Mouse (Mus musculus) CD4-positive, CD25-positive, alpha-beta regulatory T cell, adult 9 weeks (primary cell): ENCODE data around the gene Thegl. TPM values are rescaled to one million over a fixed set of nuclear protein-coding genes. Genes with fewer than 3 reads are reported as not detected.

Experiments
- polyA plus RNA-seq: library from polyadenylated mRNA; unstranded; fragments of 100-300 nt; shearing (Covaris generic); gene quantifications from one replicate; pipeline ENCODE4 v1.2.1, GENCODE M21; 2017

The Thegl gene
- polyA plus RNA-seq = not detected

DNA sequence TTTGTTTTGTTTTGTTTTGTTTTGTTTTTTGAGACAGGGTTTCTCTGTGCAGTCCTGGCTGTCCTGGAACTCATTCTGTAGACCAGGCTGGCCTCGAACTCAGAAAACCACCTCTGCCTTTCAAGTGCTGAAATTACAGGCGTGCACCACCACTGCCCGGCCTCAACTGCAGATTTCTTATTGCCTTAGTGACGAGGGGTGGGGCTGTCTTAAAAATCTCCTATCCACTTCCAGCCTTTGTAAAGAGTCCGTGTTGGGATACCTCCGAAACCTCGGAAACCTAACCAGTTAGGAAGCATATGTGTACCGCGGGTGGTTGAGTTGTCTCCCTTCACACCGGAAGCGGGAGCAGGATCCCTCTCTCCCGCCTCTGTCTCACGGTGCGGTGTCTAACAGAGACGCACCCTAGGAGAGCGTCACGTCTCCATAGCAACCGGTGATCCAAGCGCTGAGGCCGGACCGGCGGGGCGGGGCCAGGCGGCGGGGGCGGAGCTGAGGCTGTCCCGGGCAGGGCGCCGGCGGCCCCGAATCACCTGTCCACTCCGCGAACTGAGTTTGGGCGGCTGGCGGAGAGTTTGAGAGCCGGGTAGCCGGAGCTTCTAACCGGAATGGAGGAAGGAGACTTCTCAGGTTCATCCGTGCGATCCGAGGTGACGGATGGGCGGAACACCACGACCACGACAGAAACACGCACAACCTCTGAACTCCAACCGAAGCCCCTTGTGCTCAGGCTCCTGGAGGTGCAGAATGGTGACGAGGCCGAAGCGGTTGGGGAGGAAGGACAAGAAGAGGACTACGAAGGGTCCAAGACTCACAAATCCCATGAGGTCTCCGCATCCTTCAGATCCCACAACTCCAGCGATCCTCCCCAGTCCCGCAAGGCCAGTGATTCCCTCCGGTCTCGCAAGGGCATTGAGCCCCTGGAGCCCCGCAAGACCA, at the start of gene Thegl:
Gene Thegl, plus strand, starts transcription at position 480 of the 939 bp plus-strand sequence.

DNA sequence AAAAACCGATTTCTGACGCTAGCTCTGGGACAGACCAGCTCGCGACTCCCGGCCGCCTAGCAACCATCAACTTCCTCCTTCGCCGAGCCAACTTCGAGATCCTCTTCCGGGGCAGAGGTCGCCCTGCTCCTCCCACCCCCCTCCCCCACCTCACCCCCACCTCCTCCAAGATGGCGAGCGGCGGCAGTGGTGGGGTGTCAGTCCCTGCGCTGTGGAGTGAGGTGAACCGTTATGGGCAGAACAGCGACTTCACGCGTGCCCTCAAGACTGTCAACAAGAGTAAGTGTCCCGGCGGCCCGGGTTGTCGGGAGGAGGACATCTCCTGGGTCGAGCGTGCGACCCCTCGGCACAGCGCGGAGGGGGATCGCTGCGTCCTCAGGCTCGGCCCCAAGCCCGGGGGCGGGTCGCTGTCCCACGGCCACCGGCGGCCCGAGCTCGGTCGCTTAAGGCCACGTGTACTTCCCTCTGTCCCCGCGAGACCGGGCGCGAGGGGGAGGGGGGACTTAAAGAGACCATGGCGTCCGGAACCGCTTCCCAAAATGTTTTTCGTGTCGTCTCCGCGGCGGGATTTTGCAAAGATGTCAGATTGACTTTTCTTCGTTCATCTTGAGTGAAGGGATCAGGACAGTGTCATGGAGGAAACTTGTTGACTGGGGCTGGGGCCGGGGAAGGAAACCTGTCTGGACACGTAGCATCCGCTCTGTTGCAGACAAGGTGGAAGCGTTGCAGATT, 41.1 kb upstream of the Thegl start, which contains the start of gene Srp72:
Gene Srp72, plus strand, starts transcription at position 130 of the 732 bp plus-strand sequence.

GRCm38 (mm10) chr5:77004051-77004821, 11.6 kb upstream of the Thegl start, which contains the start of gene Arl9:
TSS of gene Arl9 (plus strand) at chr5:77004055.

Other genes with a start within 250 kb of the Thegl start
- gene Aasdh, start 110.5 kb upstream of the Thegl start, polyA plus RNA-seq = 28.3 TPM
- gene Paics, start 64.7 kb upstream of the Thegl start, polyA plus RNA-seq = 131 TPM
- 55.6 TPM for gene Ppat, start 64.4 kb upstream of the Thegl start, polyA plus RNA-seq
- 108 TPM for gene Srp72, start 41.3 kb upstream of the Thegl start, polyA plus RNA-seq
- gene Arl9, start 12.0 kb upstream of the Thegl start, polyA plus RNA-seq = 0.55 TPM
- gene Hopx, start 99.1 kb downstream of the Thegl start, polyA plus RNA-seq = 246 TPM
- not detected for gene Spink2, start 195.4 kb downstream of the Thegl start, polyA plus RNA-seq
- 13.2 TPM for gene Rest, start 249.5 kb downstream of the Thegl start, polyA plus RNA-seq